Mouse (Mus musculus): ENCODE measurements at regions not wholly inside any gene's neighbourhood (a gene's known extent, or its start where the extent isn't known, plus 50 kb on each side); places are given as distances from the start of the nearest gene placed in this dataset.

GRCm38 (mm10) chr12:5637571-5638275 is 262.2 kb upstream of the Klhl29 start:
- Histone ChIP-seq H3K4me1 (no peaks in the 10 kb centered on the region), H3K4me3 (no peak overlapping the region), H3K9ac (no peak overlapping the region), H3K27ac (replicated peaks) (no peak overlapping the region), H3K9me3 (no peaks in the 10 kb centered on the region), H3K4me2 (no peak overlapping the region), H3K36me3 (no peaks in the 10 kb centered on the region), H3K27me3 (replicated peaks) (no peaks in the 10 kb centered on the region)
- no peak for ATAC-seq (ENCODE audit: extremely low read depth, insufficient number of reproducible peaks, low FRiP score, low TSS enrichment)
- WGBS = 77% methylated on average over 9 of the region's 9 CpGs

- H3K27ac ChIP-seq (replicated peaks) = no peak overlapping the region
- H3K4me1 ChIP-seq = no peaks in the 10 kb centered on the region
- 73% methylated on average over 3 of the region's 3 CpGs for WGBS
- no peak overlapping the region for H3K4me2 ChIP-seq
- H3K36me3 ChIP-seq = no peaks in the 10 kb centered on the region
- no peak overlapping the region for H3K4me3 ChIP-seq
- no peaks in the 10 kb centered on the region for H3K27me3 ChIP-seq (replicated peaks)
- H3K9me3 ChIP-seq = no peaks in the 10 kb centered on the region
- no peak for ATAC-seq (ENCODE audit: extremely low read depth, insufficient number of reproducible peaks, low FRiP score, low TSS enrichment)
- H3K9ac ChIP-seq = no peak overlapping the region
These were observed 258.5 kb upstream of the Klhl29 start for GRCm38 (mm10) chr12:5633971-5634370.

DNA sequence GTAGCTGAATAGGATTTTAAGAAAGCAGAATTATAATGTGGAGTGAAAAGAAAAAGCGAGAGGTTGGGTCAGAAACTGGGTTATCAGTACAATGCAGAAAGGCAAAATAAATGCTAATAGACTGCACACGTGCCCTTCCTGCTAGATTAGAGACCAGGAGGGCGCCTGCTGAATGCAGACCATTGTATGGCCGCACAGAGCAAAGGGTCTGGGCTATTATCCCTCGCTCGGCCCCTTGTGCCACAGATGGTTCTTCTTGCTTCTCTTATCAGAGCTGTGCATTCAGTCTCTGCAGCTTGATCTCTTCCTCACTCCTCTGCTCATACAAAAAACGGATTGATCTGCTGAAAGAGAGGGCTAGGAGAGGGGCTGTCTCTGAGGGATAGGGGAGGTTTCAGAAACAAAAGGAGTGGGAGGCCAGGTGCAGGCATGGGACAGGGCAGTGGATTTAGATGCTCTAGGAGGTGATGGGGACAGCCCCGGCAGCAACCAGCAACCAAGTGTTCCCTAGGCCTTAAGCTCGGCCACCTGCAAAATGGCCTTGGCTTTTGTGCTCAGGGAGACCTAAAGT is 225.7 kb upstream of the Klhl29 start:
- Histone ChIP-seq H3K9ac (no peak overlapping the region), H3K9me3 (no peaks in the 10 kb centered on the region), H3K27ac (replicated peaks) (no peak overlapping the region), H3K4me3 (no peak overlapping the region), H3K4me1 (no peaks in the 10 kb centered on the region), H3K4me2 (no peak overlapping the region), H3K36me3 (no peaks in the 10 kb centered on the region), H3K27me3 (replicated peaks) (no peaks in the 10 kb centered on the region)
- 54% methylated on average over 9 of the region's 9 CpGs for WGBS
- no peak for ATAC-seq (ENCODE audit: extremely low read depth, insufficient number of reproducible peaks, low FRiP score, low TSS enrichment)

DNA sequence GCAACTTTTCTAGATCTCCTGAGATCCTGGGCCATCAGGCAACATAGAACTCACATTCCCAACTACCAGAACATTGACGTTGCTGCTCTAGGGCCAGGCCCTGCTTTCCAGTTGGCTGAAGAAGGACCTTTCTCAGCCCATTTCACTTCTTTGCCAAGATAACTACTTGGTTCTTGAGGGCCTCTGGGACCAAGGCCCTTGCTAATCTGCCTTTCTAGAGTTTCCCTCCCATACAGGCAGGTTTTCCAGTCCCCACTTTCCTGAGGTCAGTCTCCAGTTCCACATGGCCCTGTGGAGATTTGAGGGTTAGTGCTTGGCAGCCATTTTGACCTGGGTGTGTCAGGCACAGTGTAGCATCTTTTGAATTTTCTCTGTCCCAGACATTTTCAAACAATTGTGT is 223.9 kb upstream of the Klhl29 start:
- Histone ChIP-seq H3K4me2 (no peak overlapping the region), H3K4me3 (no peak overlapping the region), H3K27ac (replicated peaks) (no peak overlapping the region), H3K9me3 (no peaks in the 10 kb centered on the region), H3K4me1 (no peaks in the 10 kb centered on the region), H3K36me3 (no peaks in the 10 kb centered on the region), H3K9ac (no peak overlapping the region), H3K27me3 (replicated peaks) (no peaks in the 10 kb centered on the region)
- ATAC-seq (ENCODE audit: extremely low read depth, insufficient number of reproducible peaks, low FRiP score, low TSS enrichment) = no peak
- 94% methylated on average over 1 of the region's 1 CpGs for WGBS

- no peaks in the 10 kb centered on the region for H3K9me3 ChIP-seq
- no peak for ATAC-seq (ENCODE audit: extremely low read depth, insufficient number of reproducible peaks, low FRiP score, low TSS enrichment)
- H3K9ac ChIP-seq = no peak overlapping the region
- no peaks in the 10 kb centered on the region for H3K4me1 ChIP-seq
- H3K36me3 ChIP-seq = no peaks in the 10 kb centered on the region
- H3K27me3 ChIP-seq (replicated peaks) = no peaks in the 10 kb centered on the region
- no peak overlapping the region for H3K4me3 ChIP-seq
- H3K4me2 ChIP-seq = no peak overlapping the region
- H3K27ac ChIP-seq (replicated peaks) = no peak overlapping the region
- WGBS = 85% methylated on average over 4 of the region's 4 CpGs
These were observed 223.5 kb upstream of the Klhl29 start for GRCm38 (mm10) chr12:5598961-5599360.

GRCm38 (mm10) chr12:5572831-5573230 is 197.3 kb upstream of the Klhl29 start:
- Histone ChIP-seq H3K4me1 (no peaks in the 10 kb centered on the region), H3K9ac (no peak overlapping the region)
- 49% methylated on average over 6 of the region's 6 CpGs for WGBS

GRCm38 (mm10) chr12:5568941-5569340 is 193.5 kb upstream of the Klhl29 start:
- WGBS = 85% methylated on average over 5 of the region's 5 CpGs
- no peaks in the 10 kb centered on the region for H3K9me3 ChIP-seq
- H3K27me3 ChIP-seq (replicated peaks) = no peaks in the 10 kb centered on the region
- H3K4me1 ChIP-seq = no peaks in the 10 kb centered on the region
- H3K9ac ChIP-seq = no peak overlapping the region
- no peak overlapping the region for H3K4me3 ChIP-seq
- H3K36me3 ChIP-seq = no peaks in the 10 kb centered on the region
- no peak overlapping the region for H3K4me2 ChIP-seq
- ATAC-seq (ENCODE audit: extremely low read depth, insufficient number of reproducible peaks, low FRiP score, low TSS enrichment) = no peak
- H3K27ac ChIP-seq (replicated peaks) = no peak overlapping the region

More at GRCm38 (mm10) chr12:5572831-5573230, 197.3 kb upstream of the Klhl29 start:
- Histone ChIP-seq H3K27ac (replicated peaks) (no peak overlapping the region), H3K4me2 (no peak overlapping the region), H3K9me3 (no peaks in the 10 kb centered on the region), H3K27me3 (replicated peaks) (no peaks in the 10 kb centered on the region), H3K36me3 (no peaks in the 10 kb centered on the region), H3K4me3 (no peak overlapping the region)
- ATAC-seq (ENCODE audit: extremely low read depth, insufficient number of reproducible peaks, low FRiP score, low TSS enrichment) = no peak

DNA sequence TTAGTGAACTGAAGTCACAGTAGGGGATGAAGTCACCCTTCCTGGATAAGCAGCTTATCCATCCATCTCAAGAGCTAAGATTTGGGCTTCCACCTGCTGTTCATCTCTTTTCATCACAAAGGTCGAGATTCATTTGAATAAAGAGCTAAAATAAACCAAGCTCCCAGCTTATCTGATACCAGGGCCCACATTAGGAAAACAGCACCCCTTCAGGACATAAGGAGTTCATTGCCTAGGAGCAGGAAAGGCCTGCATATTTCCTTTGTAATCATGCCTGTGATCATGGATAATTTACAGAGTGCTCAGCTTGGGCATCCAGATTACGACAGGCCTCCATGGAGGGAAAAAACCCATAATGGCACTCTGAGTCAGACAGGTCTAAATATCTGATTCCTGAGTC is 190.7 kb upstream of the Klhl29 start:
- no peak for ATAC-seq (ENCODE audit: extremely low read depth, insufficient number of reproducible peaks, low FRiP score, low TSS enrichment)
- H3K9ac ChIP-seq = no peak overlapping the region
- H3K4me1 ChIP-seq = no peaks in the 10 kb centered on the region
- no peaks in the 10 kb centered on the region for H3K27me3 ChIP-seq (replicated peaks)
- H3K4me3 ChIP-seq = no peak overlapping the region
- 26% methylated on average over 2 of the region's 2 CpGs for WGBS
- no peak overlapping the region for H3K27ac ChIP-seq (replicated peaks)
- no peaks in the 10 kb centered on the region for H3K9me3 ChIP-seq
- no peak overlapping the region for H3K4me2 ChIP-seq
- no peaks in the 10 kb centered on the region for H3K36me3 ChIP-seq

GRCm38 (mm10) chr12:5552607-5553006 is 177.1 kb upstream of the Klhl29 start:
- Histone ChIP-seq H3K36me3 (no peaks in the 10 kb centered on the region), H3K4me2 (no peak overlapping the region), H3K4me3 (no peak overlapping the region), H3K9ac (no peak overlapping the region), H3K4me1 (no peaks in the 10 kb centered on the region), H3K9me3 (no peaks in the 10 kb centered on the region), H3K27ac (replicated peaks) (no peak overlapping the region), H3K27me3 (replicated peaks) (no peaks in the 10 kb centered on the region)
- WGBS = 60% methylated on average over 4 of the region's 4 CpGs
- no peak for ATAC-seq (ENCODE audit: extremely low read depth, insufficient number of reproducible peaks, low FRiP score, low TSS enrichment)

DNA sequence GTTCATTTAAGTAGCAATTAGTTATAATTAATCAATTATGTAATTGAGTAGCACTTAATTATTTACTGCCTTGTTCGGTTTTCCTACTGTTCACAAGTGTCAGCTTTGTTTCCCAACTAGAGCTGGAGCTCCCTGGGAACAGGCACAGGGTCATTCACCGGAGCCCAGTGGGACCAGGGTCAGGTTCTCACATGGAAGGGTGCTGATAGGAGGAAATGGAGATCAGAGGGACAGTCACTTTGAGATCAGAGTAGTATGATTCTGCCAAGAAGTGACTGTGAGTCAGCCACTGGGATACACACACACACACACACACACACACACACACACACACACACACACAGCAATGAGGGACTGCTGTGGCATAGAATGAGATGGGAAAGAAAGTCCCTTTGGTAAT is 176.4 kb upstream of the Klhl29 start:
- Histone ChIP-seq H3K4me3 (no peak overlapping the region), H3K36me3 (no peaks in the 10 kb centered on the region), H3K9ac (no peak overlapping the region), H3K4me2 (no peak overlapping the region), H3K9me3 (no peaks in the 10 kb centered on the region), H3K4me1 (no peaks in the 10 kb centered on the region), H3K27ac (replicated peaks) (no peak overlapping the region), H3K27me3 (replicated peaks) (no peaks in the 10 kb centered on the region)
- WGBS = 46% methylated on average over 2 of the region's 2 CpGs
- no peak for ATAC-seq (ENCODE audit: extremely low read depth, insufficient number of reproducible peaks, low FRiP score, low TSS enrichment)

DNA sequence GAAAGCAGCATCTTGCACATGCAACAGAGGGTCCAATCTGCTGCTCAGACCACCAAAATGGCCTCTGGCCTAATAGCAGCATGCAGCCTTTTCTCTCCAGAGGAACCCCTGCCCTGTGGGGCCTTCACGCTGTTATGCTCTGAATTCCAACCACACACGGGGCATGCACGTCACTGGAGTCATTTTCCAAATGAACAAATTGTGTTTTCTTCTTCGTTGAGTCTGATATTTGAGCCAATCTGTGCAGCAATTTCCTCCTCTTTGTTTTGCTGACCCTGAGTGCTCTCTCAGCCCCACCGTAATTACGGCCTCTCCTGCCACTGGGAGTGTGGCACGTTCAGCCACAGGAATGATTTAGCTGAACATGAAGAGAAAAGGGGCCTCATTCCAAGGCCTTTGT is 174.3 kb upstream of the Klhl29 start:
- Histone ChIP-seq H3K36me3 (no peaks in the 10 kb centered on the region), H3K4me2 (no peak overlapping the region), H3K27ac (replicated peaks) (no peak overlapping the region), H3K4me1 (no peaks in the 10 kb centered on the region), H3K9ac (no peak overlapping the region), H3K27me3 (replicated peaks) (no peaks in the 10 kb centered on the region), H3K9me3 (no peaks in the 10 kb centered on the region), H3K4me3 (no peak overlapping the region)
- ATAC-seq (ENCODE audit: extremely low read depth, insufficient number of reproducible peaks, low FRiP score, low TSS enrichment) = no peak
- WGBS = 55% methylated on average over 7 of the region's 7 CpGs

DNA sequence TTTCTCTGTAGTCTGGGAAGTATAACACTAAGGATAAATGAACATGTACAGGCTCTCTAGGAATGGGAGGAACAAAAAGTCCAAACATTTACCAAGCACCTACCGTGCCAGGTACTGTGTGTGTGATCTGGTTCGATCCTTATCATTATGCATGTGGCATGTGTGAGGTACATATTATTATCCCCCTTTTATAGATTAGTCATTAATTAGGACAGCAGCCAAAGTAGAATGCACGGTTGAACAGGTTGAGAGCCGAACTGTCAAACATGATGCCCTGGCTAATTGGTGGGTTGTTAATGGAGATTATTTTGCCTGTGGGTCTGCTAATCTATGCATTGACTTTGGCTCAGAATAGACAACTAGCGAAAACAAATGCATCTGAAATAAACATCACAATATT is 172.2 kb upstream of the Klhl29 start:
- Histone ChIP-seq H3K27ac (replicated peaks) (no peak overlapping the region), H3K27me3 (replicated peaks) (no peaks in the 10 kb centered on the region), H3K36me3 (no peaks in the 10 kb centered on the region), H3K4me1 (no peaks in the 10 kb centered on the region), H3K4me2 (no peak overlapping the region), H3K9ac (no peak overlapping the region), H3K9me3 (no peaks in the 10 kb centered on the region), H3K4me3 (no peak overlapping the region)
- 75% methylated on average over 5 of the region's 5 CpGs for WGBS
- no peak for ATAC-seq (ENCODE audit: extremely low read depth, insufficient number of reproducible peaks, low FRiP score, low TSS enrichment)
